Mouse (Mus musculus) hematopoietic stem cell, adult 5-6 weeks (primary cell): Measurements from ENCODE around the gene App. TPM values are rescaled to one million over a fixed set of nuclear protein-coding genes. Genes with fewer than 3 reads are reported as not detected.
A peak's percentile ranks its signal among the peaks of the same experiment; 100 is the strongest.

Source experiments
- ATAC-seq, 2 experiments: fragments of 125-278 bp in 1 of 2; replicated peaks in 1 of 2; 2 replicates each; pipeline ENCODE4 v1.8.0; 2016 to 2017; ENCODE audit warnings: inconsistent platforms in 2 of 2, mild to moderate bottlenecking in 2 of 2, moderate number of reproducible peaks in 2 of 2, low read depth in 1 of 2, moderate TSS enrichment in 1 of 2; ENCODE audit not compliant: low FRiP score in 2 of 2, poor library complexity in 2 of 2, severe bottlenecking in 2 of 2, insufficient read depth in 1 of 2, low TSS enrichment in 1 of 2
- total RNA-seq: library from RNA; stranded (forward); fragments of 172-1452, 232-1000 nt; gene quantifications from 2 replicates; pipeline ENCODE4 v1.2.3, GENCODE M21; 2017

Gene App
- total RNA-seq, 1 experiment from 2014 or later = 53.7 TPM

GRCm38 (mm10) chr16:85157796-85158546 lies 15.6 kb downstream of the App start:
- ATAC-seq = no peak

GRCm38 (mm10) chr16:85157156-85157555 lies 16.4 kb downstream of the App start:
- no peak for ATAC-seq

- ATAC-seq = no peak
Observed at GRCm38 (mm10) chr16:85155836-85156235, 17.7 kb downstream of the App start.

GRCm38 (mm10) chr16:85152457-85152856 lies 21.1 kb downstream of the App start:
- peak in 1 of 2 experiments; percentile 77; a peak in 2 of 4 replicates for ATAC-seq

- ATAC-seq = no peak
Observed at GRCm38 (mm10) chr16:85151681-85152080, 21.9 kb downstream of the App start.

GRCm38 (mm10) chr16:85150902-85151301 lies 22.7 kb downstream of the App start:
- ATAC-seq = no peak

GRCm38 (mm10) chr16:85149509-85149871 lies 24.1 kb downstream of the App start:
- no peak for ATAC-seq

- ATAC-seq = peak; percentile 33 to 63; a peak in 2 of 4 replicates
Observed at GRCm38 (mm10) chr16:85148615-85149508, 24.7 kb downstream of the App start.

- no peak for ATAC-seq
Observed at GRCm38 (mm10) chr16:85147440-85147839, 26.1 kb downstream of the App start.

GRCm38 (mm10) chr16:85145771-85146178 lies 27.8 kb downstream of the App start:
- peak in 1 of 2 experiments; percentile 12; a peak in 1 of 4 replicates for ATAC-seq

- ATAC-seq = no peak
Observed at GRCm38 (mm10) chr16:85145369-85145768, 28.2 kb downstream of the App start.

- no peak for ATAC-seq
Observed at GRCm38 (mm10) chr16:85144401-85144800, 29.2 kb downstream of the App start.

GRCm38 (mm10) chr16:85143863-85144262 lies 29.7 kb downstream of the App start:
- no peak for ATAC-seq

GRCm38 (mm10) chr16:85143188-85143587 lies 30.4 kb downstream of the App start:
- ATAC-seq = no peak

GRCm38 (mm10) chr16:85141404-85141803 lies 32.2 kb downstream of the App start:
- no peak for ATAC-seq

GRCm38 (mm10) chr16:85139178-85139604 lies 34.4 kb downstream of the App start:
- no peak for ATAC-seq

GRCm38 (mm10) chr16:85137348-85137747 lies 36.2 kb downstream of the App start:
- no peak for ATAC-seq

GRCm38 (mm10) chr16:85136046-85136445 lies 37.5 kb downstream of the App start:
- no peak for ATAC-seq
